Mouse (Mus musculus) frontal cortex, adult 2 months (tissue): ENCODE results near the gene Sox15. TPM values are rescaled to one million over a fixed set of nuclear protein-coding genes. Genes with fewer than 3 reads are reported as not detected.
A peak's percentile ranks its signal among the peaks of the same experiment; 100 is the strongest.

ENCODE experiments used
- DNase-seq, 2 experiments: peaks; one replicate each; pipeline ENCODE4 v3.0.0; 2022; ENCODE audit warnings: low spot score in 1 of 2; ENCODE audit errors: extremely low spot score in 1 of 2
- polyA plus RNA-seq: library from polyadenylated mRNA; depleted of rRNA; stranded (reverse); fragments of >200 nt; gene quantifications from 2 replicates; pipeline ENCODE4 v1.2.3, GENCODE M21; 2012

Sox15 gene
- polyA plus RNA-seq, 1 experiment = not detected

DNA sequence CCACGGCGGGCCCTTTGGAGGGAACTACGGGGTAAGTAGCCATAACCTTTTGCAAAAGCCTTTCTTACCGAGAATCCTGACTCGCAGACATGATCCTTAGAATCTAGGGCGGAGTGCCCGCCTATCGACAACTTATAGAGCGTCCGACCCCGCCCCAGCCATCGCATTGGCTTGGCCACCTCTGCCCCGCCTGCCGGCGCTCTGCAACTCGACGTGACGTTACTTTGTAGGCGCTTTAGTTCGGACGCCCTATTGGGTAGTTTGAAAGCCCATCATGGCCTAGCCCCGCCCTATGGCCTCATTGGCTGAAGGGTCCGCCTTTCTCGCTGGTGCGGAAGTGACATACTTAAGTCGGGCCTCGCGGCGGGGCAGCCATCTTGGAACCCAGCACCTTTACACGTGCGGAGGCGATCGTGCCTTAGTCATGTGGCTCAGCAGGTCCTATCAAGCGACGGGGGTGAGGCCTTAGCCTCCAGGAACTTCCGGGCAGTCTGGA is 17.1 kb downstream of the Sox15 start, which contains the start of gene Eif4a1:
Gene Eif4a1 (minus strand): TSS at position 213 of the 496 bp plus-strand sequence.
- DNase-seq = peak; percentile 100

DNA sequence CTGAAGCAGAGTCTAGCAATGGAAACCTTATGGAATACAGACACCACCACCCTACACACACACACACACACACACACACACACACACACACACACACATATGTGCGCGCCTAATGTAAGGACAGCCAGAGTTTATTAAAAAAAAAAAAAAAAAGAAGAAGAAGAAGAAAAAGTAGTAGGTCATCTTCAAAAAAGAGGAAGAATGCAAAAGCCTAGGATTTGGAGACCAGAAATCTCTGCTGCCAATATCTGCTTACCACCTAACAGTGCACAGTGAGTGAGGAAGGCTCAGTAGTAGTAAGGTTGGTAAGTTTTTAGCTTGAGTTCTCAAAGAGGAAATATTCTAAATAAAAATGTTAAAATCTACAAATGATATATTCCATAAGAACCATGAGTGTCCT is 24.0 kb downstream of the Sox15 start:
- DNase-seq = no peak

GRCm38 (mm10) chr11:69680136-69680855 is 25.2 kb downstream of the Sox15 start:
- no peak for DNase-seq

GRCm38 (mm10) chr11:69681314-69682208 is 26.4 kb downstream of the Sox15 start, which contains the start of gene Senp3:
Gene Senp3, minus strand, starts transcription at chr11:69682084.
- DNase-seq = peak; percentile 94 to 97

DNA sequence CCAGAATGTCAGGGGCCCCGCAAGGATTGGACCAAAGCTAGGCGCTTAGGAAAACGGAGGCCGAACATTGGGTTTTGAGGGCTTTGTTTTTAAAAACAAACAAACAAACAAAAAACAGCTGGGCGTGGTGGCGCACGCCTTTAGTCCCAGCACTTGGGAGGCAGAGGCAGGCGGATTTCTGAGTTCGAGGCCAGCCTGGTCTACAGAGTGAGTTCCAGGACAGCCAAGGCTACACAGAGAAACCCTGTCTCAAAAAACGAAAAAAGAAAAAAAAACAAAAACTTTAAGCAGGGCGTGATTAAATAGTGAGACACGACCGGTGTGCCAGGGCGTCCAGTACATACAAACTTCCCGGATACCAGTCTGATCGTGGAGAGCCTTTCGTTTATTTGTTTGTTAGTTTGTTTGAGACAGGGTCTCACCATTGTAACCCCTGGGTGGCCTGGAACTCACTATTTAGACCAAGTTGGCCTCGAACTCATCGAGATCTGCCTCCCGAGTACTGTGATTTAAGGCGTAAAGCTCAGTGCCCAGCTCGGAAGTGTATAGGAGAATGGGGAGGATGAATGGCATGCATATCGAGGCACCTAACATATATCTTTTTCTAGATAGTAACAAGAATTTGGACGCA is 27.2 kb downstream of the Sox15 start:
- DNase-seq = no peak

- DNase-seq = peak in 1 of 2 experiments; percentile 96
Observed at GRCm38 (mm10) chr11:69682840-69683533, 27.9 kb downstream of the Sox15 start.

DNA sequence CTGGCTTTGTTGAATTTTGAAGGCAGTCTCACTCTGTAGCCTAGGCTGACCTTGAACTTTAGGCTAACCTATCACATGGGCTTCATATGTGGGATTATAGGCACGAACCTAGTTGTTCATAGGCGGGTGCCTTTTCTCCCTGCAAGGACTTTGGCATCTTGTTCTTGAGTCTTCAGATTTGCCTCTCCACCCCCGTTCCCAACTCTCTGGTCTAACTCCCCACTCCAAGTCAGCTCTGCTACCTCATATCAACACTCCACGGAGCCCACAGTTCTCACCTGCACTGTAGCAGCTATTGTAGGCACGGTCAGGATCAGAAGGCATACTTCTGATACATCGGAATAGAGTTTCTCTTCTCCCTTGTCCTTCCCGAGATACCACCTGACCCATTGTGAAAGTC is 28.5 kb downstream of the Sox15 start:
- DNase-seq = no peak

DNA sequence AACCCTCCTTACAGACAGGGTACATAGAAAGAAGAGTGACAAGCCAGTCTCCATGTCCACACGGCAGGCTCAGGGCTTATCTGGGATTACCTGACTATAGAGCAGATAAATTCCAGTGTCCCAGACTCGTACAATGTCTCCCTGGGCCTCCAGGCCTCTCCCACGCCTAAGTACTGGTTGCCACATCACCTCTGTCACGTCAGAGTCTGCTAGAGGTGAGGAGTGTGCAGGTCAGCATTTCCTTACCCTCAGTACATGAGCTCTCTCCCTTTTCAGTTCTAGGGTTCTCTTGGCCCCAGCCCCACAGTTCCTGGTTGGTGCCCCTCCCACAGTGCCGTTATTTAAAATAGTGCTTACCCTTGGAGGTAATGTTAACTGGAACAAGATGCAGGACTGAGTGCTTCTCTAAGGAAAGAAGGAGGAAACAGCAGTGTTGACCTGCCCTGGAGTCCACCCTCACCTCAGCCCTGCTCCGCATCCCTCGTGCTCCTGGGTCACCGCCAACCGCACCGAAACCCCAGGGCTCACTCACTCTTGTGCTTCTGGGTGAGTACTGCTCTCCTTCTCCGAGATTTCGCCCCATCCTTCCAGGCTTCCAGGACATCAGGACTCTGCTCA is 29.1 kb downstream of the Sox15 start:
- no peak for DNase-seq

- no peak for DNase-seq
Observed at GRCm38 (mm10) chr11:69684936-69685335, 29.8 kb downstream of the Sox15 start.

GRCm38 (mm10) chr11:69685526-69686148 is 30.5 kb downstream of the Sox15 start, which contains the start of gene Tnfsf13:
Gene Tnfsf13, minus strand, starts transcription at chr11:69685784.
- DNase-seq = peak in 1 of 2 experiments; percentile 61

- no peak for DNase-seq
Observed at GRCm38 (mm10) chr11:69686377-69686776, 31.3 kb downstream of the Sox15 start.

DNA sequence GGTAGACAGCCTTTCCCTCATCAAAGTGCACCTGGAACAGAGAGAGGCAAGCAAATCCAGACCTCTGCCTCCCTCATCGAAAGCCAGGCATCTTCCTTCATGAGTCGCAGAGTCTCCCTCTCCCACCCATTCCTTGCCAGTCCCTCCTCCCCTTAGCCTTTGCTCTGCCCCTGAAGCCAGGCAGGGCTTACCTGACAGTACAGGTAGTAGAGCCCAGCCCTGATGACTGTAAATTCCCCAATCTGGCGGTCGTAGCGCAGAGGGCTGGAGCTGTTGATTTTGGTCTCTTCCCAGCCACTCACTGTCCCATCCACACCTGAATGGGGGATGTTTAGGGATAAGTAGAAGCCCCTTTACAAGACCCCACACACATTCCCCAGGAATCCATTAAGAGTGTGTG is 31.9 kb downstream of the Sox15 start:
- DNase-seq = no peak

- no peak for DNase-seq
Observed at GRCm38 (mm10) chr11:69689891-69690290, 34.8 kb downstream of the Sox15 start.

GRCm38 (mm10) chr11:69692196-69692811 is 37.2 kb downstream of the Sox15 start:
- DNase-seq = no peak

DNA sequence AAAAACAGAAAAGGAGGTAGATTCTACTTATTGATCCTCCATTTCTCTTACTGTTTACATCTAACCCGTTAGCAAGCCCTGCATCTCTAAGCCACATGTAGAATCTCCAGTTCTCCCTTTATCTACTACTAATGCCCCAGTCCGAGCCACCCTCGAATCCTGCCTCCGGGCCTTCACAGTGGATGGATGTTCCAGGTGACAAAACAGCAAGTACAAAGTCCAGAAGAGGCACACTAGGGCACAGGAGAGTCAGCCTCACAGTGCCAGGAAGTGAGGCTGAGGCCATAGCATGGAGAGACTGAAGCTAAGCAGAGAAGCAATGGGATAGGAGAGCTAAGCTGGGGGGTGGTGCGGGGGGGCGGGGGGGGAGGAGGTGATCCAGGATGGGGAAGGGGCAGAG is 37.7 kb downstream of the Sox15 start:
- no peak for DNase-seq

DNA sequence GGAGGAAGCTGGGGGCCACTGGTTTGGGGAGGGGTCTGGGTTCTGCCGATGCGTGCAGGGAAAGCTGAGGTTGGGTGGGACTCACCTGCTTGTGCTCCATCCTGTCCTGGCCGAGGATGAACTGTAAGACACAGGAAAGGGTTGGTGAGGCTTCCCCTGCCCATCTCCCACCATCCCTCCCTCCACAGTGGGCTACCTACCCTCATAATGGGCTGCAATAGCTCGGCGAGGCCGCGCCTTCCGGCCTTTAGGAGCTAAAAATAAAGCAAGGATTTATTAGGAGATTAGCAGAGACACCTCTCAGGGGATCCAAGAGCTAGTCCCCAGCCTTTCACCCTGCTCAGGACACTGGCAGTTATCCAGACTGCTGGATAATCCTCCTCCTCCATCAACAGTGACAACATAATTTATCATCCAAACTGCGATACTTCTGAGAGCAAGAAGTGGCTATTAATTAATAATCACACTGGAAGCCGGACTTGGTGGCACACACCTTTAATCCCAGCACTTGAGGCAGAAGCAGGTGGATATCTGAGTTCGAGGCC is 38.4 kb downstream of the Sox15 start:
- no peak for DNase-seq

DNA sequence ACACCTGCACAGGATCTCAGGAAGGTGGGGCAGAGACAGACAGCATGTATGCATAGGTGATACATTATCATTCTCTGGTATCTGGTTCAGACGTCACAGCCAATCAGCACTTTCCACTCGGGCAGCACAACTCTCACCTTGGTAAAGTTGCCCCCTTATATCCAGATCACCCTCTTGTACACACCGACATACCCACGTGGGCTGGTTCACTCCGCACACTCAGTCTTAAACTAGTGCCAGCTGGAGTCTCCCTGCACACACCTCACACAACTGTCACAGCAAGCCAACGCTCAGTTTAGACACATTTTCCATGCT is 39.9 kb downstream of the Sox15 start:
- DNase-seq = peak in 1 of 2 experiments; percentile 67

DNA sequence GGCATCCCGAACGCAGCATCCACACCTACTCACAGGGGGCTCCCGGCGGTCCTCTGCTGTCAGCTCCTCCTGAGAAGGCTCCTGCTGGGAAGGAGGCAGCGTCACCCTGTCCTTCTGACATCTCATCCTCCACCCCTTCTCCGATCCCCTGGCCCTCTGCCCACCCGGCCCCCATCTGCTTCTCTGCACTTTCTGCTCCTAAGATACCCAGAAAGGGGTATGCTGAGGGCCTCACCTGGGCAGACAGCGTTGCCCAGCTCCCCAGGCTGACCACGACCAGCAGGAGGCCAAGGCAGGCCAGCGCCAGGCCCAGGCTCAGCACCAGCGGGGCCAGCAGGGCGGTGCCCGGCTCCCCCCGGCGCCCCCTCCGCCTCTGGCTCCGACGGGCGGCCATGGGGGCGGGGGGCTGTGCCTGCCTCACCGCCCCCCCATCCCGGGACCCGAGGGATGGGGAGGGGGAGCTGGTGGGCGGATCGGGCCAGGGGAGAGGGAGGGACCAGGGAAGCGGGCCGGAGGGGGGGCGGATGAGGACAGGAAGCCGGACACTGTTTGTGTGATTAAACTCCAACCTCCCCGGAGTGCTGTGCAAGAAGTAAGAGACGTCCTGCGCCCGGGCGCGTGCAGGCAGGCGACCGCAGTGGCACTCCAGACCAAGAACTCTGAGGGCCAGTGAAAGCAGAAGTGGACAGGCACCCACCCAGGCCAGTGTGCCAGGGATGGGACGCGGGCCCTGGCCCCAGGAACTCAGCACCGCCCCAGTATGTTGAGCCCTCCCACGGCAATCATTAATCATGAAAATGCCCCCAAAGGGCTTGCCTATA is 40.5 kb downstream of the Sox15 start, which contains the start of the genes Tnfsf12 and Tnfsfm13:
Gene Tnfsf12 (minus strand): TSS at position 489 of the 821 bp plus-strand sequence.
Gene Tnfsfm13 (minus strand): TSS at position 738 of the 821 bp plus-strand sequence.
- peak in 1 of 2 experiments; percentile 20 for DNase-seq
